Mouse (Mus musculus) hindbrain, embryonic 12.5 days (tissue): ENCODE results near the gene Golgb1. TPM values are rescaled to one million over a fixed set of nuclear protein-coding genes. Genes with fewer than 3 reads are reported as not detected.

Source experiments
- ATAC-seq: fragments of 200-750 bp; cut with Nextera tagmentation; 2 replicates; pipeline ENCODE4 v1.8.0; 2017; ENCODE audit warnings: moderate TSS enrichment; ENCODE audit not compliant: low FRiP score
- H3K27ac ChIP-seq: fragments of 300-500 bp; sonication (generic); 2 replicates; pipeline ENCODE4 v1.5.1; 2016; ENCODE audit warnings: mild to moderate bottlenecking
- H3K27me3 ChIP-seq: fragments of 300-500 bp; sonication (generic); 2 replicates; pipeline ENCODE4 v1.6.1; 2016; ENCODE audit warnings: mild to moderate bottlenecking
- H3K36me3 ChIP-seq: fragments of 300-500 bp; sonication (generic); 2 replicates; pipeline ENCODE4 v1.6.1; 2016; ENCODE audit warnings: mild to moderate bottlenecking
- H3K4me1 ChIP-seq: fragments of 300-500 bp; sonication (generic); 2 replicates; pipeline ENCODE4 v1.6.1; 2016
- H3K4me2 ChIP-seq: fragments of 300-500 bp; sonication (generic); replicated peaks from 2 replicates; pipeline ENCODE4 v1.6.1; 2016; ENCODE audit warnings: mild to moderate bottlenecking
- H3K4me3 ChIP-seq: fragments of 300-500 bp; sonication (generic); 2 replicates; pipeline ENCODE4 v1.5.1; 2016; ENCODE audit warnings: mild to moderate bottlenecking
- H3K9ac ChIP-seq: fragments of 300-500 bp; sonication (generic); 2 replicates; pipeline ENCODE4 v1.6.1; 2016; ENCODE audit warnings: mild to moderate bottlenecking, moderate library complexity
- H3K9me3 ChIP-seq: fragments of 300-500 bp; sonication (generic); replicated peaks from 2 replicates; pipeline ENCODE4 v1.6.1; 2016; ENCODE audit warnings: mild to moderate bottlenecking
- whole genome bisulfite sequencing: fragments of 180-500 bp; shearing (Covaris S2); methylation state at CpG from one replicate; pipeline ENCODE4 v1.1.7; 2016; 5-methylcytosine and 5-hydroxymethylcytosine counted together
- polyA plus RNA-seq: library from polyadenylated mRNA; unstranded; fragments of >200 nt; fragmentation: Nextera tagmentation; extraction: Ambion mirVana; gene quantifications from 2 replicates; pipeline ENCODE4 v1.2.1, GENCODE M21; 2016

Golgb1 gene
- polyA plus RNA-seq, 1 experiment from 2014 or later = 95.7 TPM

- H3K36me3 ChIP-seq = peaks cover 50% of the 10 kb centered on the region
- WGBS = 93% methylated on average over 8 of the region's 8 CpGs
- H3K9ac ChIP-seq = no peak overlapping the region
- no peak overlapping the region for H3K4me3 ChIP-seq
- no peak overlapping the region for H3K4me2 ChIP-seq
- H3K27ac ChIP-seq = no peak overlapping the region
- no peaks in the 10 kb centered on the region for H3K9me3 ChIP-seq
- ATAC-seq = no peak
- no peaks in the 10 kb centered on the region for H3K4me1 ChIP-seq
- no peaks in the 10 kb centered on the region for H3K27me3 ChIP-seq
Observed at GRCm38 (mm10) chr16:36921067-36921613, 46.2 kb downstream of the Golgb1 start.

DNA sequence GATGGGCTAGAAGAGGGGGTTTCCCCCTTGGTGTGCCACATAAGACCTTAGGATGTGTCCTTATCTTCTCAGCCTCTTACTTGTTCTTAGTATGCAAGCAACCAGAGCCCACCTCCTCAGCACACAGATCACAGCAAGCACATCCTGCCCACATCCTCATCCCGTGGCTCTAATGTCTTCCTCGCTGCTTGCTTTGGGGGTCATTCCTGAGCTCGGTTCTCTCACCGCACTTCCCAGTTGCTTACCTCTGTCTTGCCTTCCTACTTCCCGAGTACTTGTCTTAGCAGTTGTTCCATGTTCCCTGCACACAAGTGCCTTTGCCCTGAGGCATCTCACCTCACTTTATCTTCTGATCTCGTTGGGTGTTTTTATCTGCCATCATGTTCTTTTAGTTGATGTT is 47.0 kb downstream of the Golgb1 start:
- Histone ChIP-seq H3K4me1 (no peaks in the 10 kb centered on the region), H3K9ac (no peak overlapping the region), H3K27me3 (no peaks in the 10 kb centered on the region), H3K4me3 (no peak overlapping the region), H3K9me3 (no peaks in the 10 kb centered on the region), H3K4me2 (no peak overlapping the region), H3K36me3 (peaks cover 52% of the 10 kb centered on the region), H3K27ac (no peak overlapping the region)
- 93% methylated on average over 6 of the region's 6 CpGs for WGBS
- ATAC-seq = no peak

- Histone ChIP-seq H3K4me3 (no peak overlapping the region), H3K27ac (no peak overlapping the region), H3K4me1 (no peaks in the 10 kb centered on the region), H3K9ac (no peak overlapping the region), H3K36me3 (peaks cover 55% of the 10 kb centered on the region), H3K27me3 (no peaks in the 10 kb centered on the region), H3K9me3 (no peaks in the 10 kb centered on the region), H3K4me2 (no peak overlapping the region)
- WGBS = 93% methylated on average over 8 of the region's 8 CpGs
- ATAC-seq = no peak
Observed at GRCm38 (mm10) chr16:36924312-36924711, 49.4 kb downstream of the Golgb1 start.

DNA sequence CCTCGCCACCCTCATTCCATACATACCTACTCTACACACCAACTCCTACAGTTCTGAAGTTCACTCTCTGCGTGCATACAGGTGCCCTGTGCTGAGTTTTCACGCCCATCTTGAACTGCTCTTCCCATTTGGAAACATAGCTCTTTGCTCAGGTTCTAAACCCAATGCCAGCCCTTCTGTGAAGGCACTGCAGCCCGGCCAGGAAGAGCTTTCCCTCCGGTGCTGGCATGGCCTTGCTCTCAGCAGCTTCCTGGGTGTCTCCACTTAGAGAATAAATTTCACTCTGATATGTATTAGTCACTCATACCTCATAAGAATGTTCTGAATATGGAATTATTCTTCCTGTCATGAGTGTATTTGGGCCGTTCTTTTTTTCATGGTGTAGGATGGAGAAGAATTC is 50.4 kb downstream of the Golgb1 start:
- Histone ChIP-seq H3K4me3 (no peak overlapping the region), H3K9me3 (no peaks in the 10 kb centered on the region), H3K4me2 (no peak overlapping the region), H3K27ac (no peak overlapping the region), H3K4me1 (no peaks in the 10 kb centered on the region), H3K36me3 (peaks cover 56% of the 10 kb centered on the region), H3K27me3 (no peaks in the 10 kb centered on the region), H3K9ac (no peak overlapping the region)
- no peak for ATAC-seq
- 90% methylated on average over 6 of the region's 6 CpGs for WGBS

DNA sequence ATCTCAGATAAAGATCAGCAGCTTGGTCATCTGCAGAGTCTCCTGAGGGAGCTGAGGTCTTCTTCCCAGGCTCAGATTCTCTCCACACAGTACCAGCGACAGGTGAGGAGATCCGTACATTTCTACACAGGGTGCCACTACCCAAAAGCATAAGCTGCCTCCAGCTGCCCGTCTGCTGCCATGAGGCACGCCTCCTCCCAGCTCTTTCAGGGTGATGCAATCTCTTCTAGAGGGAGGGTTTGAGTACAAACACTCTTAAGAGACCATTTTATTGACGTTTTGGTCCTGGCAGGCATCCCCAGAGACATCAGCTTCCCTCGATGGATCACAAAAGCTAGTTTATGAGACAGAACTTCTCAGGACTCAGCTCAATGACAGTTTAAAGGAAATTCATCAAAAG is 50.9 kb downstream of the Golgb1 start:
- no peak overlapping the region for H3K4me2 ChIP-seq
- no peak overlapping the region for H3K4me3 ChIP-seq
- H3K9me3 ChIP-seq = no peaks in the 10 kb centered on the region
- no peaks in the 10 kb centered on the region for H3K27me3 ChIP-seq
- 86% methylated on average over 6 of the region's 6 CpGs for WGBS
- no peak for ATAC-seq
- H3K36me3 ChIP-seq = peaks cover 56% of the 10 kb centered on the region
- no peaks in the 10 kb centered on the region for H3K4me1 ChIP-seq
- no peak overlapping the region for H3K9ac ChIP-seq
- H3K27ac ChIP-seq = no peak overlapping the region

GRCm38 (mm10) chr16:36926514-36927447 is 51.8 kb downstream of the Golgb1 start:
- WGBS = 89% methylated on average over 10 of the region's 10 CpGs
- no peak overlapping the region for H3K4me3 ChIP-seq
- no peak overlapping the region for H3K9ac ChIP-seq
- H3K27me3 ChIP-seq = no peaks in the 10 kb centered on the region
- no peak overlapping the region for H3K27ac ChIP-seq
- no peaks in the 10 kb centered on the region for H3K4me1 ChIP-seq
- no peak overlapping the region for H3K4me2 ChIP-seq
- no peaks in the 10 kb centered on the region for H3K9me3 ChIP-seq
- H3K36me3 ChIP-seq = peaks cover 63% of the 10 kb centered on the region
- ATAC-seq = no peak

DNA sequence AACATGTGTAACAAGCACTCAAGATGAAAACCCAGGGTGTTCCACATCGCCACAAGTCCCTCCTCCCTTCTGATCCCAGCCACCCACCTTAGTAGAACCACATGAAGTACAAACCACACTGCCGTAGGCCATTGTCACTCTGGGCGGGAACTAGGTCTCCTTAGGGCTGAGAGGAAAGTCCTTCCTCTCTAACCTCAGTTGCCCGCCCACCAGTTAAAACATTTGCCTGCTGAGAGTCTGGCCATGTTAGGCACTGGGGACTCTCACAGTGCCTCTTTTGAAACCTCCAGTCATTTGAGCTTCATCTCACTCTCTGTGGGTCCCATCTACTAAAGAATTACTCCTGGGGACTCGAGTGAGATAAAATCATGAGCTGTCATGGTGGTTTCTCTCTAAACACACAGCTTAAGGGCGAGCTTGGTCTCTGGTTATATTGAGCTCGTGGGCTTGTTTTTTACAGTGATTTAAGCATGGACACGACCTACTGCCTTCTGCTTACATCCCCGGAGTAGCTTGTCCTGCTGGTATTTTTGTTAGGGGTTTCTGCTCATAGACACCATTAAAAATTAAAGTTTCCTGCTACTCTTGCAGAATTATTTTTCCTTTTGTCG is 52.7 kb downstream of the Golgb1 start:
- Histone ChIP-seq H3K4me1 (no peaks in the 10 kb centered on the region), H3K9ac (no peak overlapping the region), H3K9me3 (no peaks in the 10 kb centered on the region), H3K27ac (no peak overlapping the region), H3K4me3 (no peak overlapping the region), H3K36me3 (peaks cover 71% of the 10 kb centered on the region), H3K4me2 (no peak overlapping the region), H3K27me3 (no peaks in the 10 kb centered on the region)
- no peak for ATAC-seq
- WGBS = 92% methylated on average over 10 of the region's 10 CpGs

DNA sequence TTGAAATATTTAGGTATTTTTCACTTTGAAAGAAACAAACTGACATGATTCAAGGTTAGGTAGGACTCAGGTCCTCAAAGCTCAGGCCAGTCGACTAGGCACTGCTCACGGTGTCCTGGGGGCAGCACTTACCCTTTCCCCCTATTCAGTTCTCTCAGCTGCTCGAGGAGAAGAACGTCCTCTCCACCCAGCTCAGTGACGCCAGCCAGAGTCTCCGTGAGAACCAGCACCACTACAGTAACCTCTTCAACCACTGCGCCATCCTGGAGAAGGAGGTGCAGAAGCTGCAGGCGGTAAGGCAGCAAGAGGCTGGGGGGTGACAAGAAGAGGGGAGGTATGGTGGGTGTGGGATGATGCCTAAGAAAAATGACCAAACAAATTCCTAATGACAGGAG is 53.2 kb downstream of the Golgb1 start:
- Histone ChIP-seq H3K9ac (no peak overlapping the region), H3K4me3 (no peak overlapping the region), H3K36me3 (peaks cover 75% of the 10 kb centered on the region), H3K27ac (no peak overlapping the region), H3K27me3 (no peaks in the 10 kb centered on the region), H3K4me1 (no peaks in the 10 kb centered on the region), H3K4me2 (no peak overlapping the region), H3K9me3 (no peaks in the 10 kb centered on the region)
- 97% methylated on average over 8 of the region's 8 CpGs for WGBS
- ATAC-seq = no peak

DNA sequence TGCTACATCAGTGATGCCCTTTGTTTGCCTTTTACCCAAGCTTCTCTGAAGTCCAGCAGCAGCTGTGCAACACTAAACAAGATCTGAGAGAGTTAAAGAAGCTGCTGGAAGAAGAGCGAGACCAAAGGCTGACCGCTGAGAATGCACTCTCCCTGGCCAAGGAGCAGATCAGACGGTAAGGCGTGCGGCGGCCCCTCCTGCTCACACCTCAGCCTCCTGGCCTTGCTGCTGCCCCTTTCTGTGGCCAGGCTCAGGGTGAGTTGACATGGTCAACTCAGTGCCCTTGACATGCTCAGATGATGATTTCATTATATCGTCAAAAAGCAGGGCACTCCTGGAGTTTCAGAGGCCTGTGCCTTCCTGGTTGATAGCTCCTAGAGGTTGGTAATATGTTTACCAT is 54.3 kb downstream of the Golgb1 start:
- no peak overlapping the region for H3K9ac ChIP-seq
- WGBS = 97% methylated on average over 7 of the region's 7 CpGs
- no peak for ATAC-seq
- no peak overlapping the region for H3K27ac ChIP-seq
- H3K4me1 ChIP-seq = no peaks in the 10 kb centered on the region
- no peak overlapping the region for H3K4me2 ChIP-seq
- no peak overlapping the region for H3K4me3 ChIP-seq
- H3K27me3 ChIP-seq = no peaks in the 10 kb centered on the region
- no peaks in the 10 kb centered on the region for H3K9me3 ChIP-seq
- peaks cover 73% of the 10 kb centered on the region for H3K36me3 ChIP-seq

DNA sequence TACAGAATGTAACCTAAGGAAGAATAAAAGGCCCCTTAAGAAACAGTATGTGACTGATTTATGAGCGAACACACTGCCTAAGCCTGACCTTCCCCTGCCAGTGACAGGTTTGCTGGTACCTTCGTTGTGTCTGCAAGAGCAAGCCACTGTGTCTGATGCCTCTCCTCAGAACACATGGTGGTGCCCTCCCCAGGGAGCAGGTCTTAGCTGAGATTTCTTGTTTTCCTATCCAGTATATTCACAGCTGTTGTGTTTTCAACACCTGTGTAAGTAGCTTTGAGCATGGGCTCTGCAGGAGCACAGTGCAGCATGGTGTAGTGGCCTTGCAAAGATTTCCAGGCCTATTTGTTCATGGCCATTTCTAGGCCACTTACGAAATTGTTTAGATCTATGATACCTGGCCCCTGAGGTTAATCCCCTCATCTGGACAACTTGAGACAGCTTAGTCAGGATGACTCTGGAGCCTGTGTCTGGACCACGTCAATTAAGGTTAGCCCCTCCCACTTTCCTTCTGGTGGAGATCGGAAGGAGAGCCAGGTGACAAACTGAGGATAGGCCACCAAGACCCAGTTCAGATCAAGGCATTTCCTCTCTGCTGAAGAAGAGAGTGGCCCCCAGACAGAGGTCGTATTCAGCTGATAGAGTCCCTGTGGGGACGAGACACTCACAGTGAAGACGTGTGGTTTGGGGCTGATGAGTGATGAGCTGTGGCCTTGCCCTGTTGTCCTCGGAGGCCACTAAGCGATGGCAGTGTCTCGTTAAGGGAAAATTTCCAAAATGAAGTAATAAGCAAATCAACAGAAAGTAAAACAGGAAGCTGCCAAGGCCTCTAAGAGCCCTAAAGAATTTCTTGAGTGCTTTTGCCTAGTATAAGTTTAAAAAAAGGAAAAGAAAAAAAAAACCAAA is 55.5 kb downstream of the Golgb1 start:
- no peak overlapping the region for H3K4me2 ChIP-seq
- H3K9ac ChIP-seq = no peak overlapping the region
- no peak overlapping the region for H3K27ac ChIP-seq
- no peaks in the 10 kb centered on the region for H3K4me1 ChIP-seq
- H3K9me3 ChIP-seq = no peaks in the 10 kb centered on the region
- no peaks in the 10 kb centered on the region for H3K27me3 ChIP-seq
- peaks cover 65% of the 10 kb centered on the region for H3K36me3 ChIP-seq
- H3K4me3 ChIP-seq = no peak overlapping the region
- no peak for ATAC-seq
- WGBS = 87% methylated on average over 11 of the region's 11 CpGs

DNA sequence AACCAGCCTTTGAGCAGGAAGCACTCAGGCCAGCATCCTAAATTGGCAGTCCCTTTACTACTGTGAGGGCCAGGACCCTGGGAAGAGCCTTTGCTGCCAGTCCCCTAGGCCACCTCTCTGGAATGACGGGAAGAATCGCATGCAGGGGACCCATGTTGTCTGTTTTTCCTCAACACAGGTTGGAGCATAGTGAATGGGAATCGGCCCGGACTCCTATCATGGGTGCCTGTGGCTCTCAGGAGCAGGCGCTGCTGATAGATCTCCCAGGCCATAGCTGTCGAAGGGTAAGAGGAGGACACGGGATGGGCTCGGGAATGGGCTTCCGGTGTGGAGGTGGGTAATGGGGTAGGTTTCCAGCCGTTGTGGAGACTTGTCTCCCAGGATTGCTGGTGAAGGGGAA is 56.4 kb downstream of the Golgb1 start:
- H3K4me1 ChIP-seq = no peaks in the 10 kb centered on the region
- H3K36me3 ChIP-seq = peaks cover 57% of the 10 kb centered on the region
- H3K4me2 ChIP-seq = no peak overlapping the region
- H3K27me3 ChIP-seq = no peaks in the 10 kb centered on the region
- no peak overlapping the region for H3K9ac ChIP-seq
- no peak for ATAC-seq
- H3K27ac ChIP-seq = no peak overlapping the region
- 91% methylated on average over 10 of the region's 10 CpGs for WGBS
- no peak overlapping the region for H3K4me3 ChIP-seq
- H3K9me3 ChIP-seq = no peaks in the 10 kb centered on the region

GRCm38 (mm10) chr16:36931976-36932375 is 57.0 kb downstream of the Golgb1 start:
- Histone ChIP-seq H3K27ac (no peak overlapping the region), H3K36me3 (peaks cover 51% of the 10 kb centered on the region), H3K4me1 (no peaks in the 10 kb centered on the region), H3K27me3 (no peaks in the 10 kb centered on the region), H3K4me3 (no peak overlapping the region), H3K9me3 (no peaks in the 10 kb centered on the region), H3K9ac (no peak overlapping the region), H3K4me2 (no peak overlapping the region)
- WGBS = 89% methylated on average over 3 of the region's 3 CpGs
- ATAC-seq = no peak
